Mouse (Mus musculus): ENCODE measurements around the gene Fgfr2.

Gene Fgfr2

DNA sequence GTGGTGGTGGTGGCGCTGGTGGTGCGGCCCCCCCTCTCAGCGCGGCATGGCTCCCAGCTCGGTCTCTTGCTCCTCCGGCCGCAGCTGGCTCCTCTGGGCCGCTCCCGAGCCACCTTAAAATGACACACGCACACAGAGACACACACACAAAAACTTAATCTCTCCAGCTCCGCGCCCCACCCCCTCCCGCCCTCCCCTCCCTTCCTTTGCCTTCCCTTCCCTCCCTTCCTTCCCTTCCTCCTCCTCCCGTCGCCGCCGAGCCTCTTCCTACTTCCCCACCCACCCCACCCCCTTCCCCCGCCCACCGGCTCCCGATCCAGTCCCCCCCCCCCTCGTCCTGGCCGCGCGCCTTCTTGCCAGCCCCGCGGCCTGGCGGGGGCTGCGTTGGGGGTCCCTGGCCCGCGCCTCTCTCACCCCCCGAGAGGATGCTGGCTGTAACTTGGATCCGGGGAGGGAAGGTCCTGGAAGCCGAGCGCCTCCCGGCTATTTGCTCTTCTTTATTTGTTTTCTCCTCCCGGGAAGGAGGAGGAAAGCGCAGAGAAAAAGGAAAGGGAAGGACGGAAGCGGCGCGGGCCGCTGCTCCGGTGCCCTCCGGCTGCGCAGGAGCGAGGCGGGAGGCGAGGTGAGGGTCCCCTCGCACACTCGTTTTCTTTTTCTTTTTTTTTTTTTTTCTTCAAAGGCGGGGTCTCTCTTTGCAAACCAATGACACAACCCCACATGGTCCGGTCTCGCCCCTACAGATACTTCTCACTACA, at the start of gene Fgfr2:
Gene Fgfr2 (minus strand): TSS at position 107 of the 755 bp plus-strand sequence.
- no peak for DNase-seq (ENCODE audit: low spot score)

DNA sequence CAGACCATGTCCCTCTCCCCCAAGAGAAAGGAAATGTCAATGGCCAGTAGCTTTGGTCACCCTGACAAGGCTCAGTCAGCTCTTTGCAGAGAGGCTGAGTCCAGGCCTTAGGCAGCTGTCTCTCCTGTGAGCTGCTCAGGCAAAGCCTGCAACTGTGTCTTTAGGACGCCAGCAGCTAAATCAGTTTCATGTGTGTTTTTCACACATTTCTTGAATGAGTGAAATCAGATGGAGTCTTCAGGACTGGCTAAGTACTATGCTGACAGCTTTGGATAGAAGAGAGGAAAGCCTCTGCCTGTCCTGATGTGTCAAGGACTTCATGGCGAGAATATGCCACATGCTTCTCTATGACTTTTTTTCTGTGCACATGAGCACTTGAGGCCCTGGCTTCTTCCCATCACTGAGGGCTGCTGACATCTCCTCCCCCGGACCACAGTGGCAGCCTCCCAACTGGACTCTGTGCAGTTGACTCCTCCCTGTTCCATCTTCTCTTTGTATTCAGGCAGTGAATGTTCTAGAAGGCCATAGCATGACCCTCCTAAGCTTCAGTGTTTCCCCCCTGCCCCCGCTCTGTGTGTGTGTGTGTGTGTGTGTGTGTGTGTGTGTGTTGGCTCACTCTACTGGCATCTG, 48.4 kb upstream of the Fgfr2 start:
- DNase-seq (ENCODE audit: low spot score) = no peak

DNA sequence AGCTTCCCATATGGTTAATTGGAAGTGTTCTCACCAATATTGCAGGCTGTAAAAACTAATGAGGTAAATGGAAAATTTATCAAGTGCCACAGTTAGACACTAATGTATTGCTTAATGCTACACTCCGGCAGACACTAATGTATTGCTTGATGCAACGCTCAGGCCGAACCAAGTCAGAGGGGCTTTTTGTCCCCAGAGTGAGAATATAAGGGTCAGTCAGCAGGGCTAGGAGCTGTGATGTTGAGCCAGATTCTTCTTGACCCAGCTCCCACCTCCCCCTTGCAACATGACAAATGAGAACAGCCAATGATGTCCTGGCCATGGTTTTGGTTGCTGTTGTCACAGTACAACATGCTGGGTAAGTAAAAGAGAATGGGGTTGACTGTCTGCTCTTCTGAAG, 45.8 kb upstream of the Fgfr2 start:
- no peak for DNase-seq (ENCODE audit: low spot score)

DNA sequence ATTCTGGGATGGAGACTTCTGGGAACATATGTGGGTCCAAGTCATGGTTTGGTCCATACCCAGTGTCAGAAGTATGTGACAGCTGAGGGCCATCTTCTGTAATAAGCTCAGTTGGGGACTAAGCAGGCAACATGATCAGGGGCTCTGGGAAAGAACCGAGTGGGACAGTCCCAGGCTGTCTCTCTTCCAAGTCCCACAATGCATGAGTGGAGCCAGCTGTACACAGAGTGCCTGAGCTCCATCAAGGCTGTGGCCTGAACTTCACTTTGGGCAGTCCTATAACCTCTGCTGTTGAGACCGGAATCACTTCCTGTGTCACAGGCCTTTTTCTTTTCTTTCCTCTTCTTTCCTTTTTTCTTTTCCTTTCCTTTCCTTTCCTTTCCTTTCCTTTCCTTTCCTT, 44.8 kb upstream of the Fgfr2 start:
- no peak for DNase-seq (ENCODE audit: low spot score)

DNA sequence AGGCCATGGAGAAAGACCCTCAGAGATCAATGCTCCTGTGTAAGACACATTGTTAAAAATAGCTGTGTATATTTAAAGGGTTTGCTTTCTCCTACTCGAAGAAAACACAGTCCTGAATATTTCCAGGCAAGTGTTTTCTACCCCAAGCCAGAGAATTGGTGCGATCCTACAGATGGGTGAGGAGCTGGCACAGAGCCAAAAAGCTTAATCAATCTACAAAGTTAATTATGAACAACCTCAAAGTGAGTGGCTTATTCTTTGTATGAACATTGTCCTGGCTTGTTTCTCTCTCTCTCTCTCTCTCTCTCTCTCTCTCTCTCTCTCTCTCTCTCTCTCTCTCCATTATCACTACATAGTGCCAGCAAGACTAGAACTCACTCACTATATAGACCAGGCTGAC, 41.6 kb upstream of the Fgfr2 start:
- no peak for DNase-seq (ENCODE audit: low spot score)

DNA sequence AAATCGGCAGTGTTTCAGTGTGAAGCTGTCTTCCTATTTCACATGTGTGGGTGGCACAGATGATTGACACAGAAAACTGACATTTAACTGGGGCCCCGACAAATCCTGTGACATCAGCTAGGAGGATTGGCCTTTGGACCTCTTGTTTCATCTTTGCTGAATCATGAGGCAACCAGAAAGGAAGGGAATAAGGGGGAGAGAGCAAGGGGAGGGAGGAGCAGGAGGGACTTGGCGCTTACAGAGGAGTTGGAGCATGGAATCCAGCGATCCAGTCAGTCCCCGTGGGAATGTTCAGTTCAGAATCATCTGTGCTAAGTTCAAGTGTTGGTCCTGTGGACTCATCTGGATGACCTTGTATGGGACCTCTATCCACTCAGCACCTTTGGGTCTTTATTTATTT, 39.9 kb upstream of the Fgfr2 start:
- no peak for DNase-seq (ENCODE audit: low spot score)

DNA sequence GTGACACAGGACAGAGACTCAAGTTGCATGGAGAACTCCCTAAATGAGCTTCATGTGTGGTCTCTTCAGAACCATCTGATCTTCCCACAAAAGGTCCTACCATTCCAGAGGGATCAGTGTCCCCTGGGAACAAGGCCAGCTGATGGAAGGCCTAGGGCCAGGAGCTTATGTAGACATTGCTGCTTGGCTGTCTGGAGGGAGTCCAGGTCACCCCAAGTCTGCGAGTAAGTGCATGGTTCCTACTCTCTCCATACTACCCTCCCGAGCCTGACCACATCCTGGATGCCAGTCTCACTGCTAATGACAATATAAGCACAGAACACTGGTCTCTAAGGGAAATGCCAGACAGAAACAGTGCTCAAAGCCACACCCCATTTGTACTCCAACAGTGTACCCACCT, 39.0 kb upstream of the Fgfr2 start:
- no peak for DNase-seq (ENCODE audit: low spot score)

DNA sequence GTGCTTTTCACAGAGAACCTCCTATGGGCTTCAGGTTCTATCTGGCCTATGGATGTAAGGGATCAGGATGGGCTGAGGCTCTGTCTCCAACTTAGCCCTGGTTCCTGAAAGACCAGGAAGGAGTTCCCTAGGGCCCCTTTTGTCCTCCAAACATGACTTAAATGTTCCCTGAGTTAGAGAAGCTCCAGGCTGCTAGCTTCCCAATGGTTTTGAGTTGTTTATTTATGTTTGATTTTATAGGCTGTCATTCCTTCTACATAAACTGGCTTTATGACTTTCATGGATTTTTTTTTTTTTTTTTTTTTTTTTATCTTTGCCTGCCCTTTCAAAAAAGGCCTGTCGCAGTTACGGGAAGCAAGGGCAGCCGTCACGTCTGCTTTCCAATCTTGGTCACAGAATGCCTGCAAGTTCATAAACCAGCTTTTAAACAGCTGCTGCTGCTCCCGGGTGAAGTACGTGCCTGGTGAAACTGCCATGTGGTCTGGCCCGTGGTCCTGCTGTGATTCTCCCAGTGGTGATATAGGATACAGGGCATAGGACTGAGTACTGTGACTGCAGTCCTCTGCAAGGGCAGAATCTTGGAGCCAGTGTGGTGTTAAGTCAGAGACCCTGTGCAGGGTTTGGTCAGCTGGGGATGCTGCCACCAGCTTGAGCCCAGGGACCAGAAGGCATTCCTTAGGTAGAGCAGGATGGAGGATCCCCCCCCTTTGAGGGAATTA, 38.4 kb upstream of the Fgfr2 start:
- no peak for DNase-seq (ENCODE audit: low spot score)

DNA sequence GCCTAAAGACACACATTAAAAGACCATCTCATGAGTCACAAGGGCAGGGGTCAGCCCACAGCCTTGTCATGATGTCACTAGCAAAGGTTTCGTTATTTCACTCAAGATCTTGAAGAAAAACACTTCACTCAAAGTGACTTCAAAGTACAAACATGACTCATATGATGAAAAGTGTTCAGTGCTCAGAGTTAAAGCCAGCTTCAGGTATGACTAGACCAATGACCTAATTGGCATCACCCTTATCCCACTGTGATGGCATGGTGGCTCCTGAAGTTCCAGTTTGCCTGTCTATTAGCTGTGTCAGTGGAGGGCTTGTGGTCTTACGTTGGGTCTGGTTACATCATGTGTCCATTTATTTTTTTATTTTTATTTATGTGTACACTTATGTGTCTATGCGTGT, 36.4 kb upstream of the Fgfr2 start:
- DNase-seq (ENCODE audit: low spot score) = no peak

DNA sequence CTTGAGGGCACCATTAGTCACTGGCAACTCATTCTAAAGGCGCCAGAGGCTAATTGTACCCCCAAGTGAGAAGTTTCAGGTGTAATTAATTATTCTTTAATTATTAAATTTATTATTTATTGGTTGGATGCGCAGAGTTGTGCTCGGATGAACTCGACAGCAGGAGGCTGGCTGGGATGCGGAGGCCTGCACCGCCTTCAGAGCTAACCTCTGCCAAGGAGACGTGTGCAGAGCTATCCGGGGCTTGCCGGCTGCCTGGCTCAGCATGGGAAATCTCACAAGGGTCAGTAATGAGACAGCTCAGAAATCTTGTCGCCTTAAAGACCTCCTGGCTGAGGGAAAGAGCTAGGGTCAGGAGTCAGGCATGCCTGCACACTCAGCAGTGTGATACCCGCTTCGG, 32.5 kb upstream of the Fgfr2 start:
- no peak for DNase-seq (ENCODE audit: low spot score)

DNA sequence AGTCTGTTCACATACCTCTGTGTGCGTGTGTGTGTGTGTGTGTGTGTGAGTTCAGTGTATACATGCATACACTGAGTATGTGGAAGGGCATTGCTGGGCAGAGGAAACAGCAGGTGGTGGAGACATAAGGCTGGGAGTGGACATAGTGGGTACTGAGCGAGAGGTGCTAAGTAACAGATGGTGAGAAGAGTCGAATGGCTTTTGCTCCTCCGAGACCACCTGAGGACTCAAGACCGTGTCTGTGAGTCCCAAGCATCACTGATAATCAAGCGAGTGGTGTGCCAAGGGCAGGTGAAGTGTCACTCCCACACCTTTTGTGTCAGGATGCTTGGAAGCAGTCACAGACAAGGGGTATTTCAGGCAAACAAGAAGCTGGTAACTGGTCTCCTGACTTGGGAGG, 31.7 kb upstream of the Fgfr2 start:
- DNase-seq (ENCODE audit: low spot score) = no peak

DNA sequence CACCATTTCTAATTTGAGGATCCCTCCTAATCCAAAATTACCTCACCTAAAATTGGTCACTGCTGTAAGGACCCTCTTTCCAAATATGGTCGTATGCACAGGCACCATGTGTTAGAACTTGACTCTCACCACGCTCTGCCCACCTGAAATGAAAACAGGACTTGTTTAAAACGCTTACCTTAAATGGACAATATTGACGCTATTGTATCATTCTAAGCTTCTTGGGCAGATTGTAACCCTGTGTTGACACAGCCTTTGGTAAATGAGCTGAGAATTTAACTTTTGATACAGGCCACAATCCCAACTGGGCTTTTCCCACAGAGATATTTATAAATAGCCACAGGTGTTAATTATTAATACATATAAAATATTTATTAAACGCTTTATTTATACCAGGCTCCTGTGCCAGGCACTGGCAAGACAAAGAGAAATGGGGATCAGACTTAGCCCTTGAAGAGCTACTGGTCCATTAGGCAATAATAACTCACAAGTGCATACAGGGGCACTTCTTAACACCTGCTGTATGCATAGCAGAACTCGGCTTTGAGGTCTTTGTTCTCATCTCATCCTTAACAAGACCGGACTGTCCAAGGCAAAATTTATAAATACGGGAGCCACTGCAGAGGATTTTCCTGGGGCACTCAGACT, 16.7 kb upstream of the Fgfr2 start:
- DNase-seq (ENCODE audit: low spot score) = no peak

DNA sequence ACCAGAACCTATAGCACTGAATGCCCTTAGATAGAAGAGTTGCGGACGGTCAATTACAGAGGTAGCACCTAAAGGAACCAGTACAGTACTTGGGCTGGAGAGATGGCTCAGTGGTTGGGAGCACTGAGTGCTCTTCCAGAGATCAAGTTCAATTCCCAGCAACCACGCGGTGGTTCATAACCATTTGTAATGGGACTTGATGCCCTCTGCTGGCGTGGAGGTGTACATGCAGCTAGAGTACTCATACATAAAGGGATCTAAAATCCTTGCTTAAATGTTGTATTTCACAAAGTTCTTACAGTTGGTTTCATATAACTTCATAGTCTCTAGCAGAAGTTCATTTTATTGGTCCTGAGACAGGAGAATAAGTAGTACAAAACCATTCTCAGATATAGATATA, 10.4 kb upstream of the Fgfr2 start:
- no peak for DNase-seq (ENCODE audit: low spot score)

DNA sequence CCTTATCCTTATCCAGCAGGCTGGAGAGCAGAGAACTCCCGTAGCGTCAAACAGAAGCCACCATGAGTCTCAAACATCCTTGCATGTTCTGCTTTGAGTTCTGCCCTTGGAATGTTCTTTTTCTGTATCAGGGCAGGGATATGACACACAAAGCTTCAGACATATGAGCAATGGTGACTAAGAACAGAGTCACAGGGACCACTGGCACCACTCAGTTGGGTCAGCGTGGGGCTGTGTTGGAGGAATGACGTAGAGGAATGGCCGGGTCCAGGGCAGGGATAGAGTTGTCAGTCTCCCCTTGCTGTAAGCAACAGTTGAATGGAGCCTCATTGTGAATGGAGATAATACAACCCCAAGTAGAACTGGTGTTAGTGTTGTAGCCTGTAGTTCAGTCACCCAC, 9.6 kb upstream of the Fgfr2 start:
- no peak for DNase-seq (ENCODE audit: low spot score)

DNA sequence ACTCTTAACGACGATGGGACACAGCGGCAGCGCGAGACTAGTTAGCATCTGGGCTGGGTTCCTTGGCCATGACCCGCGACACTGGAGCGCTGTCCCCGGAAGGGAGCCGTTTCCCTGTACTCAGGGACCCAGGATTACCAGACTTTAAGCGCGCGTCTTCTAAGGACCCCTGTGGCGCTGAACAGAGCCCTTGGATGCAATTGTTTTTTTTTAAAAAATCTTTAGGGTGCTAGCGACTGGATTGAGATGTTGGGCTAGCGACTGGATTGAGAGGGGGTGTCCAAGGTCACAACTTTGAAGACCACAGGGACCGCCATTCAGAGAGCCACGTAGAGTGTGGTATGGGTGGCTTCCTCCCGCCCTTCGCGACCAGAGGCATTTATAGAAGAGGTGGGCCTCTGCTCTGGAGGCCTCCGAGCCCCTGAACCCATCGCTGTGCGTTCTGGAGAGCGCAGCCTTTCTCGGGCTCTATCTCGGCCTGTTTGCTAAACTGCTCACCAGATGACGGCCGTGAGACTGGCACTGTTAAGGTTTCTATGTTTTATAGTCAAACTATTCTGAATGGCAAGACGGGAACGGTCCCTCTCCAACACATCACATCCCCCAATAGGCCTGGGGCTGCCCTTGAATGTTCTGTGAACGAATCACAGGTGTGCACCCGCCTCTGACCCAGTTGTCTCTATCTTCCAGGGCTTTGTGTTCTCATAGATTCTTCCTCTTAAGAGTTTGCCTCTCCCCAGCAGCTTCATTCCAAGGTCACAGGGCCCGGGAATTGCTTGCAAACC, 1.7 kb upstream of the Fgfr2 start:
- no peak for DNase-seq (ENCODE audit: low spot score)

DNA sequence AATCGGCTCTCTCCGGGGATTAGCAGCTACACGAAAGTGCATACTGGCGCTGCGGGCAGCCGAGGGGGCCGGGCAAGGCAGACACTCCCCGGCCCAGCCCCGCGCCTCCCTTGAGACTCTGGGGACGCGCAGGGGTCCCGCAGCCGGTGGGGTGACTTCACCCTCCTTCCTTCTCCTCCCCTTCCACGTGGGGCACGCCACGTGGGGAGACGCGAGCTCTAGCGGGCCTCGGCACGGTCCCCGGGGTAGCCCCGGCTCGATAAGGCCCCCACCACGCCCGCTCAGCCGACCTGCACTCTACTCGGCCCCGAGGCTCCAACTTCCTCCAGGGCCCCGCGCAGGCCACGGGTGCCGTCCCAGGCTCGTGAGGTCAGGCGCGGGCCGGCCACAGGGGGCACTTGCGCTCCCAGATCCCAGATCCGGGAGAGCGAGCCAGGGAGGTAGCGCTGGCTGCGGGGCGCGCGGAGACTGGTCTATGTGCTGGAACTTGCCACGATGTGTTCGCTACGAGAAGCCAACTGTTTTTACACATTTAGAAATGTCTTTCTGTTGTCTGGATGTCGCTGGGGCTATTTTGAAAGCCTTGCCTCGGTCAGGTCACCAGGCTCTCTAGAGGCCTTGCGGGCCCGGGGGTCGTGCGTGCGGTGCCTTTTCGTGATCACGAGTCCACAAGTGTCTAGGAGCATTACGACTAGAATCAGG, 1.0 kb upstream of the Fgfr2 start, which contains the start of gene Ctbp2:
Gene Ctbp2 (minus strand): TSS at position 356 of the 702 bp plus-strand sequence.
- DNase-seq (ENCODE audit: low spot score) = no peak

DNA sequence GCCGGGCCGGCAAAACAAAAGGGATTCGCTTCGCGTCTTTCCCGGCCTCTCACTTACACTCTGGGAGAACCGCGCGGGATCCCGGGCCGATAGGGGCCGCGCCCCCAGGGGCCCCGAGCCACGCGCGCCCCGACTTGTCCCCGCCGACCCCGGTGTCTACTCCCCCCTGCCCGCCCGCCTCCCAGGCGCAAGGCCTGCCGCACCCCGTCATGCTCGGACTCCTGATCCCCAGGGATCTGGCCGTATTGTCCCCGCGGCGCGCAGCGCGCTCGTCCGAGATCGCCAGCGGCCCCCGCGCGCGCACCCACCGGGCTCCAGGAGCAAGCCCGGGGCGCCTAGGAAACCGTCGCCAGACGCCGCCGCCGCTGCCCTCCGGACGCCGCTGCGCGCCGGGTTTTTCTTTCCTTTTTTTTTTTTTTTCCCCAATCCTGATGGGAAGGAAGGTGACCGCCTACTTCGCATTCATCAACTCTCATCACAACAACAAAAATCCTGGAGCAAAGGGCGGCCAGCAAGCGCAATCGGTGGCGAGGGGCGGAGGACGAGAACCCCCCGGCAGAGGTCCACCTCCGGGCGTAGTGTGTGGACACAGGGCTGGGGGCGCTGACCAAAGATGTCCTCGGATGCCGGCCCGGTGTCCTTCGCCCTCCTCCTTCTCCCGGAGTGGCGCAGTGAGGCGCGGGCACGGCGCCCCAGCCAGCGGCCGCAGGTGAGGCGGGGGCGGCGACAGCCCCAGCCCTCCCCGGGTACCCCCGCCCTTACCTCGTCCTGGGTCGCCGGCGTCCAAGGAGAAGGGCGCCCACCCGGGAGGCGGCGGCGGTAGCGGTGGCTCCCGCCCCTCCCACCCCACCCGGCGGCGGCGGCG, 539 bp downstream of the Fgfr2 start:
- no peak for DNase-seq (ENCODE audit: low spot score)

DNA sequence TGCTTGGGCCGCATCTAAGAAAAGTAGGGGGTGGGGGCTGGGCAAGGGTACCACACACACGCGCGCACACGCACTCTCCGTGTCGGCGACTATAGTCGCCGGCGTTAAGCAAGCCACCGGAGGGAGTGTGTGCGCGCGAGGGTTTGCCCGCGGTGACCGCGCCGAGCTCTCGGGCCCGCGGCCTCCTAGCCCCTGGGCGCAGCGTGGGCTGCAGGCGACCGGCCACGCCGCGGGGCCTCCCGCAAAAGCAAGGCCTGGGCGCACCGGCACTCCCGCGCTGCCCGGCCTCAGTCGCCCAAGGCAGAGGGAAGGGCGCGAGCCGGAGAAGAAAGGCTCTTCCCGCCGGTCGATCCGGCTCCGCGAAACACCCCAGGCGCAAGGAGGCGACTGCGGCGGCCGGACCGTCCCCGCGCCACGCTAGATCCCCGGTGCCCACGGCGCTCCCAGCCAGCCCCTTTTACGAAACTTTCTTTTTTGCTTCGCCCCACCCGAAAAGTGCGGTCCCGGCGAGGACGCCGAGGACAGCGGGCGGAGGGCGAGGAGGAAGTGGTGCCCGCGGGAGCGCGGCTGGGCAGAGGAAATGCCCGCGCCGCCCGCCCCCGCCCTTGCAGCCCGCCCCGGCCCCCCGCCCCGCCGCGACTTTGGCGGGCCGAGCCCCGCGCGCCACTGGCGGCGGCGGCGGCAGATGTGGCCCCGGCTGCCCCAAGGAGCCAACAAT, 1.3 kb downstream of the Fgfr2 start:
- DNase-seq (ENCODE audit: low spot score) = no peak

DNA sequence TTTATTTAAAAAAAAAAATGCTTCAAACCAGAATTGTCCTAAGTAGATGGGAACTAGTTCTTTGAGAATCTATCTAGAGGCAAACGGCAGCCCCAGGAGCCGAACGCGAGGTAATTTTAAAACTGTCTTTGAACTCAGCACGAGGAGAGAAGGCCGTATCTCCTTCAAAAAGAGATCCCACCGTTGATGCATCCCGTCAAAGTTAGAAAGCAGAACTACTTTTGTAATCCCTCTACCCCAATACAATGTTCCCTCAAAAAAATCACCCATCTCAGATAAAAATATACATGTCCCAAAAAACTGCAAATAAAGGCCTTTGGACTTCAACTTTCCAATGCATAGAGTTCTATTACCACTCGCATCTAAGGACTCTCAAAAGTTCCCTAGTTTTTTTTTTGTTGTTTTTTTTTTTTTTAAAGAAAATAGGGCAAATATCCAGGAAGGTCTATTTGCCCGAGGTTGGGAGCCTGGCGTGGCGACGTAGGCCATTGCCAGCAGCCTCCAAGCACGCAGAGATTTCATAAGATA, 2.0 kb downstream of the Fgfr2 start:
- no peak for DNase-seq (ENCODE audit: low spot score)

Data from T-cell, adult 2 months (primary cell).